Mouse (Mus musculus): ENCODE data around the gene B230118H07Rik. TPM values are rescaled to one million over a fixed set of nuclear protein-coding genes. Genes with fewer than 3 reads are reported as not detected.
"Not testable (repeated sequence)": the region's sequence is repeated elsewhere in the genome, so short reads cannot be mapped to it uniquely, and the experiment has no call there.

B230118H07Rik gene
- total RNA-seq, 1 experiment from 2014 or later: 135 TPM

DNA sequence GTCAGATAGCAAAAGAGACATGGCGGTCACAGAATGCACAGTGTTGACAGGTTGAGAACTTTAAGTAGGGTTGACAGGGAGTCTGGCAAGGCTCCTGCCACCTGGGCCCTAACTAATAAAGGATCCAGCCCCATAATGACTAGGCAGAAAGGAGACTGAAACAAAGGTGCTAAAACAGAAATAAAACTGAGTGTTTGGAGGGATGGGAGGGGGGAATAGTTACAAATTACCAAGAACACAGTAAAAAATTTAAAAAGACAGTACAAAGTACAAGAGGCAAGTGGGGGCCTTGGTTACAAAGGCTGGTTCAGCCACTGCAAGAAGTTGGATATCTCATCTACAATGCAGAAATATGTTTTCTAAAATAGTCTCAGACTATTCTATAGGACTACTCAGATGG lies 93.4 kb downstream of the B230118H07Rik start:
- ATAC-seq (replicated peaks in 1 of 2; ENCODE audit: insufficient read depth in 1 of 2, low FRiP score in 2 of 2, low TSS enrichment in 1 of 2, low read depth in 1 of 2, poor library complexity in 2 of 2, severe bottlenecking in 2 of 2): no peak

GRCm38 (mm10) chr2:101553851-101554250 lies 95.5 kb downstream of the B230118H07Rik start:
- no peak for ATAC-seq (replicated peaks in 1 of 2; ENCODE audit: insufficient read depth in 1 of 2, low FRiP score in 2 of 2, low TSS enrichment in 1 of 2, low read depth in 1 of 2, poor library complexity in 2 of 2, severe bottlenecking in 2 of 2)

GRCm38 (mm10) chr2:101552301-101552700 lies 97.0 kb downstream of the B230118H07Rik start:
- no peak for ATAC-seq (replicated peaks in 1 of 2; ENCODE audit: insufficient read depth in 1 of 2, low FRiP score in 2 of 2, low TSS enrichment in 1 of 2, low read depth in 1 of 2, poor library complexity in 2 of 2, severe bottlenecking in 2 of 2)

DNA sequence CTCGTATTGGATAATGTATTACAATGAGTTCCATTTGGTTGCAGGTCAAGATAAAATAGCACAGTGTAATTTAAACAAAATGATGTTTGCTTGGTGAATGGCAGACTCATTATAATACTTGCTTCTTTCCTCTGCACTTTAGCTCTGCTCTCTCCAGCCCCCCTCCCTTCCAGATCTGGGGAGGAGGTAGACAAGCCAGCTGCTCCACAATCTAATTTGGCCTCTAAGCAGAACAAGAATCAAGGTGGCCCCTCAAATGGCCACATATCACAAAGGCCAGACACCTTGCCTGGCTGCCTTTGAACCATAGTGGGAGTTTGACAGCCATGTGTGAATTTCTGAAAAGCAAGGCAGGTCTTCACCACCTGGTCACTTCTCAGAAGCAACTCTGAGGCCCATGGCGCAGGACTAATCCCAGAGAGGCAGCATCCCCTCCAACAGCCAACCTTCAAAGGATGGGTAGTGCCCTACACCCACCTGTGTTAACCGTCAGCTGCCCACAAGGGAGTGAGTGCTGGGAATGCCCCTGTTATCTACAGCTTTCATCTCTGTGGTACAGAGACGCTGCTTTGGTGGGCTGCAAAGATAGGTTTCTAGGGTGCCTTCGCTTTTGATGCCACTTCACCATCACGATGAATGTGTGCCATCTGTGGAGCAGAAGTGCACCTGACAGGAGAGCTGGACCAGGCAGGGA lies 98.2 kb downstream of the B230118H07Rik start:
- no peak for ATAC-seq (replicated peaks in 1 of 2; ENCODE audit: insufficient read depth in 1 of 2, low FRiP score in 2 of 2, low TSS enrichment in 1 of 2, low read depth in 1 of 2, poor library complexity in 2 of 2, severe bottlenecking in 2 of 2)

DNA sequence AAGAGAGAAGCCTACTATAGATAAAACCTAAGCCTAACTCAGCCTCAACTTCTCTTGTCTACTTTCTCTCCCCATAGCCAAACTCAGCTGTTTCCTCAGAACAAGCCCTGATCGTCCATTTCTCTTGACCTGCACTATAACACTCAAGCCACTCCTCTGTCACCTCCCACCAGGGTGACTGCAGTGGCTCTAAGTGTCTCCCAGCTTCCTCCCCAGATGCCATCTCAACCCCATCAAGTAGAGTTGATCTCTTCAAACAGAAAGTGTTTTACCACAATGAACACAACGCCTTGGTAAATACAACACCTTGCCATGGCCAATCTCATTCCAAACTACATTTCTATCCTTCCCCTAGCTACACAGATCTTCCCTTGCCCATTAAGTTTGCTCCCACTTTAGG lies 99.2 kb downstream of the B230118H07Rik start:
- no peak for ATAC-seq (replicated peaks in 1 of 2; ENCODE audit: insufficient read depth in 1 of 2, low FRiP score in 2 of 2, low TSS enrichment in 1 of 2, low read depth in 1 of 2, poor library complexity in 2 of 2, severe bottlenecking in 2 of 2)

GRCm38 (mm10) chr2:101548866-101549265 lies 100.5 kb downstream of the B230118H07Rik start:
- ATAC-seq (replicated peaks in 1 of 2; ENCODE audit: insufficient read depth in 1 of 2, low FRiP score in 2 of 2, low TSS enrichment in 1 of 2, low read depth in 1 of 2, poor library complexity in 2 of 2, severe bottlenecking in 2 of 2): no peak

GRCm38 (mm10) chr2:101545593-101545992 lies 103.7 kb downstream of the B230118H07Rik start:
- no peak for ATAC-seq (replicated peaks in 1 of 2; ENCODE audit: insufficient read depth in 1 of 2, low FRiP score in 2 of 2, low TSS enrichment in 1 of 2, low read depth in 1 of 2, poor library complexity in 2 of 2, severe bottlenecking in 2 of 2)

DNA sequence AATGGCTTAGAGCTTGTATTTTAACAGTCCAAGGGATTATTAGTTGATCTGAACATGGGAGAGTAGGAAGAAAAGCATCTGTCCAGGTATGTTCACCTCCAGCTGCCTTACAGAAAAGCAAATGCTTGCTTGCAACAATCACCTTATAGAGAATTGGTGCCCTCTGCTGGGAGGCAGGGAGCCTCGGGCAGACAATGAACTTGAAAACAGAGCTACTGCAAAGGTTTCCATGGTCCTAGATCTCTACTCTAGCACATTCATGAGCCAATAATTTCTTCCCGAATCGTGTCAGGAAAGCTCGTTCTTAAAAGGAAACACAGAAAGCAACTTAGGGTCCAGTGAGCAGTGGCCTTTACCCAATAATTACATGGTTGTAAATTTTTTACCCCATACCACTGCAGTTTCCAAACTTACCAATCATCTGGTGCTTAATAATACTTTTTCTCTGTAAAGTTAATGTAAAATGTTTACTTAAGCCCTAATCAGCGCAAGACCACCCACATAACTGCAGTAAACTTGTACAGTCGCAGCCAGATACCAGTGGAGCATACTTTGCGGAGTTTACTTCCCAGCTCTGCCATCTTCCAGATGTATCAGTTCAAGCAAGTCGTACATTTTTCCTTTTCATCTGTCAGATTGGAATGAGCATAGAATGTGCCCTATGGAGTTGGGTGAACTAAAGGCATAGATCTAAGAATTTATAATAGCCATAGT lies 105.5 kb downstream of the B230118H07Rik start:
- ATAC-seq (replicated peaks in 1 of 2; ENCODE audit: insufficient read depth in 1 of 2, low FRiP score in 2 of 2, low TSS enrichment in 1 of 2, low read depth in 1 of 2, poor library complexity in 2 of 2, severe bottlenecking in 2 of 2): no peak

DNA sequence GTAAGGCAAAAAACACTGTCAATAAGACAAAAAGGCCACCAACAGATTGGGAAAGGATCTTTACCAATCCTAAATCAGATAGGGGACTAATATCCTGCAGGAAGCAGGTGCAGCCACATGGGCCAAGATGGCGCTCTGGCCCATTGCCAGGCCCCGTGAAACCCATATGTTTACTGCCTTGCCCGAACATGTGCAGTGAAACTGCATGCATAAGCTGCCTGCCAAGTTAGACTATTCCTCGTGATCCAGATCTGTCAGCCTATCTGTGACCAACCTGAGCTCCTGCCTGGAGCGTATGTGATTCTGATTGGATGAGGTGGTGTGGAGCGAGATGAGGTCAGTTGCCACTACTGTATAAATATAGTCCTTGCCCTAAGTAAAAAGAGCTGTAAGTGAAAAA lies 112.4 kb downstream of the B230118H07Rik start:
- not testable (repeated sequence) for ATAC-seq (replicated peaks in 1 of 2; ENCODE audit: insufficient read depth in 1 of 2, low FRiP score in 2 of 2, low TSS enrichment in 1 of 2, low read depth in 1 of 2, poor library complexity in 2 of 2, severe bottlenecking in 2 of 2)

- ATAC-seq (replicated peaks in 1 of 2; ENCODE audit: insufficient read depth in 1 of 2, low FRiP score in 2 of 2, low TSS enrichment in 1 of 2, low read depth in 1 of 2, poor library complexity in 2 of 2, severe bottlenecking in 2 of 2): no peak
Observed at GRCm38 (mm10) chr2:101533741-101534140, 115.6 kb downstream of the B230118H07Rik start.

GRCm38 (mm10) chr2:101525503-101526381 lies 123.6 kb downstream of the B230118H07Rik start:
- peak; percentile 27 to 56; a peak in 1 of 4 replicates for ATAC-seq (replicated peaks in 1 of 2; ENCODE audit: insufficient read depth in 1 of 2, low FRiP score in 2 of 2, low TSS enrichment in 1 of 2, low read depth in 1 of 2, poor library complexity in 2 of 2, severe bottlenecking in 2 of 2)

DNA sequence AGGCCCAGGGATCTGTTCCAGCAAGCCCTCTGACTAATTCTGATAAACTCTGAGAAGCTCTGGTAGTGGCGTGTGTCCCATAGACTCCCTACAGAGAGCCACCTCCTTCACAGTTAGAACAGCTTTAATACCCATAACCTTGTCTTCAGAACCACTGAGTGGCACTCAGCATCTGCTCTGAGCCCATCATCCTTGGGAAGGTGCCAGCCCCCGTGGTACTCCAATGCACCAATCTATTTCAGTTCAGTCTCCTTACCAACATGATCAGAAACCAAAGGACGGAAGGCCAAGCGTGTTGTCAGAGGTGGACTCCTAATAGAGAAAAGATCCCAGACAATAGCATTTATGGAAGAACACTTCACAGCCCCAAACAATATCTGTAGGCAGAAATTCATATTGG lies 124.2 kb downstream of the B230118H07Rik start:
- ATAC-seq (replicated peaks in 1 of 2; ENCODE audit: insufficient read depth in 1 of 2, low FRiP score in 2 of 2, low TSS enrichment in 1 of 2, low read depth in 1 of 2, poor library complexity in 2 of 2, severe bottlenecking in 2 of 2): no peak

DNA sequence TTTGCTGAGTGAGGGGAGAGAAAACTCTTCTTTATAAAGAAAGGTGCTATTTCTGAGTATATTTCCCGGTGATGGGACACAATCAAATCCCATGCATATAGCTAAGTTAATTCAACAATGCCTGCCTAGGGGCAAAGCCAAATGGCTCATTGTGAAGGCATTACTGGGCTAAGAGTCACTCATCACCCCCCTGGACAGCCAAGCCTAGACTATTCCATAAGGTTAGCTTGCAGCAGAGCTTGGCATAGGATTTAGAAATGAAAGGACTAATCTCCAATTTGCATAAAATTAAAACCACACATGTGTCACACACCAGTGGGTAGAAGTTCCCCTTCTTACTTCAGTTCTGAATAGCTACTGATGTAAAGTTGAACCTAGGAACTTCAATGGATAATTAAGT lies 128.8 kb downstream of the B230118H07Rik start:
- ATAC-seq (replicated peaks in 1 of 2; ENCODE audit: insufficient read depth in 1 of 2, low FRiP score in 2 of 2, low TSS enrichment in 1 of 2, low read depth in 1 of 2, poor library complexity in 2 of 2, severe bottlenecking in 2 of 2): no peak

DNA sequence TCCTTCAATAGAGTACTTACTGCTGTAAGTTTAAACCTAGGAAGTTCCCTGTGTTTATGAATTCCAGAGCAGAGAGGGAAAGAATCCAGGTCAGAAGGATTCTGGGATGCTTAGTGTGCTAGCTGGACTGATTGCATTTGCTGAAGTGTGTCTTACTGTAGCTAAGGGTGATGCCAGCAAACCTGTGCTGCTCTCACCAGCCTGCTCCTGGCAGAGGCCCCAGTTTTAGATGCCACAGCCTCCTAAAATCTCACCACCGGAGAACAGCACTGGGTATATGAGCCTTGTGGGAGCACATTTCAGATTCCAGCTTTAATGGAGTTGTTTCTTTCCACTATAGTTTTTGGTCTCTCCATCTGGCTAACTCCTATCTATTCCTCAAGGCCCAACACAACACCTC lies 129.4 kb downstream of the B230118H07Rik start:
- ATAC-seq (replicated peaks in 1 of 2; ENCODE audit: insufficient read depth in 1 of 2, low FRiP score in 2 of 2, low TSS enrichment in 1 of 2, low read depth in 1 of 2, poor library complexity in 2 of 2, severe bottlenecking in 2 of 2): no peak

Other genes starting within 250 kb of the B230118H07Rik start
- 3.2 and 5.1 TPM in 2 replicates for gene Rag2, start 24.8 kb downstream of the B230118H07Rik start, total RNA-seq (2017)
- gene Rag1, start within 50 bp of the B230118H07Rik start, total RNA-seq (2017): 1.1 and 3.1 TPM in 2 replicates
- gene Traf6, start 28.9 kb upstream of the B230118H07Rik start, total RNA-seq (2017): 21.7 and 23.7 TPM in 2 replicates
- 0.69 and 2.2 TPM in 2 replicates for gene Prr5l, start 233.5 kb upstream of the B230118H07Rik start, total RNA-seq (2017)
- 22.1 and 29.5 TPM in 2 replicates for gene Commd9, start 236.7 kb upstream of the B230118H07Rik start, total RNA-seq (2017)